Mouse (Mus musculus): ENCODE measurements around the gene Ephx3.

- TF ChIP-seq CTCF (IDR thresholded peaks at IDR 0.05; ENCODE audit: low read depth) (no peak), EP300 (IDR thresholded peaks at IDR 0.05; ENCODE audit: low read depth) (no peak)
These were observed 31.5 kb upstream of the Ephx3 start for GRCm38 (mm10) chr17:32220873-32221272.
